Mouse (Mus musculus): ENCODE results near the gene Spata19. TPM values are rescaled to one million over a fixed set of nuclear protein-coding genes. Genes with fewer than 3 reads are reported as not detected.
A peak's percentile ranks its signal among the peaks of the same experiment; 100 is the strongest.

Gene Spata19
- not detected for total RNA-seq (2021)
- long read RNA-seq, experiment 1 = 0 reads
- long read RNA-seq, experiment 2 = 0 reads

DNA sequence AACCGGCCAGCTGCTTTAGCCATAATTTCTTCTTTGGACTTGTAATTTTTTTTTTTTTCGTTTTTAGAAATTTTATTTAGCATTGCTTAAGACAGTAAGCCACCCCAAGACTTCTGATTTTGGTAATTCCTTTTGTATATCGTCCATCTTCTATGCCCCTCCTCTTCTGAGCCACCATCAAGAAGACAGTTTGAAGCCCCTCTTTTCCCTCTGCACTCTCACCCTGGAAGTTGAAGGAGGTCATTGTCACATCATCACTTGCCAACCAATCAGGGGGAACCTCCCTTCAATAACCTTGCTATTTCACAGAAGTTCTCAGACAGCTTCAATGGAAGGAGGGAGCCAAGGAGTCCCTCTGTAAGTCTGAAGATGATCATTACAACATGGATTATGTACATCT, at the start of gene Spata19:
TSS of gene Spata19 (plus strand) at position 301 of the 400 bp plus-strand sequence.
- DNase-seq (ENCODE audit: low spot score) = no peak

DNA sequence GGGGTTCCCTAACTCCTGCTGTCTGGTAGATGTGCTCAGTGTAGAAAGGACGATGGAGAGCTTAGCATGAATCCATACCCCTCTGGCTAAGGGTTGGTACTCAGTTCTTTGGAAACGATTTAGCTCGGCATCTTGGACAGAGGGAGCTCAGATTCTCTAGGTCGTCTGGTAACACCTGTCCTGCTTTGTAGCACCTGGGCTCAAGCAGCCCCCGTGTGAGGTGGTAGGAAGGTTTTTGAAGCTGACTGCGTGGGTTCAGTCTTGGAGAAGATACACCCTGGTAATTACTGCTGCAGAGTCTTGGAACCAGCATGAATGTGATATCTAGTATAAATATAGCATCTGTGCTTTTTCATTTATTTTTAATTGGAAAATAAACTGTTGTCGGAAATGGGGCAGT, 43.5 kb upstream of the Spata19 start:
- DNase-seq (ENCODE audit: low spot score) = no peak

DNA sequence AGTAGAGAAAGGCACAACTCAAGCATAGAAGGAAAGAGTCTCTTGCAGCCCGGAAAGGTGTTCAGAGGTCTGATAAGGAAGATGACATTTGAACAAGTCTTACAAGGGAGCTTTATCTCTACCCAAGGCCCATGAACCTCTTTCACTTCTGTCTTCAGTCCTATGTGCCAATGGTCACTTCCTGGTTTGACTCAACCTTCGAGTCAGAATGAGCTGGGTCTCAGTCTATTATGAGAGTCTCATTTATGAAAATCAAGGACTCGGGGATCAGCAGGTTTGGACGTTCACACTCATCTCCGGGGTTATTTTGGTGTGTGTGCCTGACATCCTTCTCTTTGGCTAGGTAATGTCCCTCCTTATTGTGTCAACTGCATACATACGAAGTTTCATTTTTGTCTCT, 38.7 kb upstream of the Spata19 start:
- DNase-seq (ENCODE audit: low spot score) = no peak

DNA sequence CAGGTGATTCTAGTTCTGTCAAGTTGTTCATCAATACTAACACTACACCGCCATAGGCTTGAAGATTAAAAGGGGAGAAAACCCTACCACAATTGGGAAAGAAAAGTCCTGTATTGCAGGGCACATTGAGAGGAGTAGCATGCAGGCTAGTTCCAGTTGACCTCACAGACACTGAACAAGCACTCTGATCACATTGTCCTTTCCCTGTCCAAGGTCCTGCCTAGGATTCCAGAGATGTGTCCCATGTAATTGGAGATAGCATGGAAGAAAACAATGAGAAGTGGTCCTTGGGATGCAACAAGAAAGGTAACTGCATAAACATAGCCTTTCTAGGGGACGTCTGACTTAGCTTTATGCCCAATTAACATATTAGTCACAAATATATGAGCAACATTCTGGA, 29.4 kb upstream of the Spata19 start:
- DNase-seq (ENCODE audit: low spot score) = no peak

DNA sequence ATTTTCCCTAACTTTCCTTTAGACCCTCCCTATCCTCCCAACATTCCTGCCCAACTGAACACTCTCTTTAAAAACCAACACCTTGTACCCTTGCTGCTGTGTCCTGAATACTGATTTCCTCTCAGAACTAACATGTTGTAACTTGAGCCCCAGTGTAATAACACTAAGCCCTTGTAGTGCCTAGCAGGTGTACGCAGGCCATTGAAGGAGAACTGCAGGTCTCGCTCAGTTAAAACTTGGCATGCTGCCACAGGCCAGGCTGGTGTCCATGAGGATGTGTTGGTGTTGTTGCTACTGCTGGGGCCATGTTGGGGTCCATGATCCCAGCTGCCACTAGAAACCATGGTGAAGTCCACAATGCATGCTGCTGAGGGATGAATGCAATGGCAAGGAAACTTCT, 27.5 kb upstream of the Spata19 start:
- DNase-seq (ENCODE audit: low spot score) = no peak

DNA sequence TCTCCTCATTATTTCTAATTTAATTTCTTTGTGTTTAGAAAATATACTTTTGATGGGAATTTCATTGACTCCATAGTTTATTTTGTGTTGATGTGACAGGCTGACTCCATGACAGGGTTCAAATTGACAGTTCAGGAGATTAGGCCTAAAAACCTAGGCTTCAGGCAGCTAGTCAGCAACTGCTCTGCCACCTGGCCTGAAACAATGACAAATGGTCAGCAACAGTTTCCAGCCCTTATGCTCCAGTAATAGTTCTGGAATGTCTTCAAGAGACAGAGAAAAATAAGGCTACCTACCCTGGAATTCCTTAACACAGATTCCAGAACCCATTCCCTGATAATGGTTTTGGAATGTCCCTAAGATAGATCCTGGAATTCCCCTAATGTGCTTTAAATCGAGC, 20.9 kb upstream of the Spata19 start:
- no peak for DNase-seq (ENCODE audit: low spot score)

DNA sequence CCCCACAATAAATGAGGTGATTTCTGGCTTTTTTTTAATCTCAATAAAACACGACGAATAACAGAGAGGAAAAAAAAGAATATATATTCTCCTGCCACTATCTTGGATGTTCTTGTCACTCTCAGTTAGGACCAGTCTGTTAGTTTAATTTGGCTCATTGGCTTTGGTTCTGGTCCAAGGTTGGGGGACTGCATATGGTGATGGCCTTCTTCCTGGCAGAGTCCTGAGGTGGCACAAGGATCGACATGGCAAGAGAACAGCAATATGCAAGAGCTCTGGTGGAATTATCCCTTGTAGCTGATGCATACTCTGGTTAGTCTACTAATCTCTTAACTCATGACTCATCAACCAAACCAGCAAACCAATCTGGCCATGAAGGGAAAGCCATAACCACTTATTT, 9.6 kb upstream of the Spata19 start:
- no peak for DNase-seq (ENCODE audit: low spot score)

DNA sequence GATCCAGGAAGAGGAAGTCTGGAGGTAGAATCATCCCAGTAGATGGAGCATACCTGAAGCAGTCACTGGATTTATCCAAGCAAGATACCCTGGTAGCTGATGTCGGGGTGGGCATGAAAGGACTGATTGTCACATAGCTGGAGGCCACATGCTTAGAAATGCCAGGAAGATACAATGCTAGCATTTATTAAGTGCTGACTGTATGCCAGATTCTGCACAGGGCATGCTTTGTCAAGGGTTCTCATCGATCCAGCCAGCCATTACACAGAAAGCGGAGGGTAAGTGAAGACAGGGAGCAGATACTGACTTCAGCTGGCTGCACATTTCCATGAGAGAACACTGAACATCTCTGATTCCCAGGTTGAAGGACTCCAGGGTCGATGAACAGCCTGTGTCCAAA, 4.6 kb downstream of the Spata19 start:
- no peak for DNase-seq (ENCODE audit: low spot score)

DNA sequence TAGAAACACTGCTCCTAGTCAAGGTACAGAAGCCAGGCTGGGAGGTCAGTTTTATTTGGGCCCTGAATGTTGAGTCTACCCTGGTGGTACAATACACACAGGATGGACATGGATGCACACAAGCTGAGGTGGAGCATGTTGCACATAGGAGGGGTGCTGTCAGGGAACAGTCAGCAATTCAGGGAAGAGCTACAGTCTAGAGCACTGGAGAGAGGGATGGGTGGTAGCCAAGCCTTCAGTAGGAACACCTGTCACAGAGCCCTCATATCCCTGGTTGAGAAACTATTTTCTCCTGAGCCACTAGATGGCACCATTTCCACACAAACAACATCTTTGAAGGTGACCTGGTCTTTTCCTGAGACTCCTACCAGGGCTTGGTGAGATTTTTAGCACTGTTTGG, 13.1 kb downstream of the Spata19 start:
- DNase-seq (ENCODE audit: low spot score) = peak; percentile 24

DNA sequence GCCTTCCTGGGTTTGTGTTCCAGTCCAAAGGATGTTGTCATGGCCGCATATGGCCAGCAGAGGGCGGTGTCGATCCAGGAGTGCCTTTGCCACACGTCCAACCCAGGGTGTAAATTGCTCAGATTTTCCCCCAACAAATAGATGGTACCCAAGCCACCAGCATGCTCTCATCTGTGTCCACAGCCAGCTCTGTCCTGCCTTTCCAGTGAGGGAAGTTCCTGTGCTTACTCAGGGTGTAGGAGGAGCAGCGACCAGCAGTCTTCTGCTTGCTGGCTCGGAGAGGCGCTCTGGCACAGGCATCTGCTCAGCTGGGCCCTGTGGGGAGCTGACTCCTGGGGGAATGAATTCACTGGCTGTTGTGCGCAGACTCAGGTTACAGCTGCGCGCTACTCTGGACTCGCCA, 17.5 kb downstream of the Spata19 start:
- peak; percentile 40 for DNase-seq (ENCODE audit: low spot score)

DNA sequence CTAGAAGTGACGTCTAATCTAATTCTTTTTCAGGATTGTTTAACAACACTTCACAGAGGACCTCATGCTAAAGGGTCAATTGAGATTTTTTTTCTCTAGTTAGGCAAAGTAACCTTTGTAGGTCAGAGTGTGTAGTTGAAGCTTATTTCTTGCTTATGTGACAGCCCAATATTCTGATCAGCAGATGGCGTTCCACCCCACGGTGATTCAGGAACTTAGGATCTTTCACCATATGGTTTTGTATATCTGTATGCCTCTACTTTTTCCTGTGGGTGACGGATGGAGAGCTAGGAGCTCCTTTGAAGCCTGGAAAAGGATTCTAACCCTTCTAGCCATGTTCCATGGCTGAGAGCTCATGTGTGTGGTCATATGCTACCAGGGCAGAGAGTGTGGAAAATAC, 27.9 kb downstream of the Spata19 start:
- DNase-seq (ENCODE audit: low spot score) = no peak

DNA sequence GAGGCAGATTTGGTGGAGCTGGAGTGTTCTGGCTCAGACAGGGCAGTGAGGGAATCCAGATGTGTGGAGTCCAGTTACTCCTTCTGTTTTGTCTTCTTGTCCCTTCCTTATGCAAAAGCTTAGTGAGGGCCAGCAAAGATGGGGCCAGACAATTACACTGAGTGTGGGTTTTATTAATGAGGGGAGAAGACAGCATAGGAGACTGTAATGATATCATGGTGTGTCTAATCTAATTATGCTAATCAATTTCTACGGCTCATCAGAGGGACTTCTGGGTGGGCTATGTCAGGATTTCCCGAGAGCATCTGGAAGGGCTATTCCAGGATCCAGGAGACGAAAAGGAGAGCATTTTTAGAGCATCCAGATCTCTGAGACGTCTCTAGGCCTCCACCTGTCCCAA, 32.0 kb downstream of the Spata19 start:
- DNase-seq (ENCODE audit: low spot score) = no peak

DNA sequence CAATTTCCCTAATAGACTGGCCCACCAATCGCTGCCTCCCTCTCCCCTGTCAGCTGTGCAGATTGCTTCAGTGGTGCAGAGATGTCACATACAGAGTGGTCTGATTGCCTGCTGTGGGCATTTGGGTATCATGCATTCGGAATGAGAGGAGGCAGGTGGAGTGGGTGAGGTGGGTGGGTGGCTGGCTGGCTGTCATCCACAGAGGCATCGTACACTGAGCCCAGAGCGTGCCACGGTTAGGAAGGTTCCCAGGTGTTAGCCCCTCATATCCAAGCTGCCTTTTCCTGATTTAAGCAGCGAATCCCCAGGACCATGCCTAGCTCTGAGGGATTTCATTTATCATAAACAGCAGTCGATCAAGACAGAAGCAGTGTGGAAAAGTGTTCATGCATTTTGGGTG, 36.7 kb downstream of the Spata19 start:
- no peak for DNase-seq (ENCODE audit: low spot score)

DNA sequence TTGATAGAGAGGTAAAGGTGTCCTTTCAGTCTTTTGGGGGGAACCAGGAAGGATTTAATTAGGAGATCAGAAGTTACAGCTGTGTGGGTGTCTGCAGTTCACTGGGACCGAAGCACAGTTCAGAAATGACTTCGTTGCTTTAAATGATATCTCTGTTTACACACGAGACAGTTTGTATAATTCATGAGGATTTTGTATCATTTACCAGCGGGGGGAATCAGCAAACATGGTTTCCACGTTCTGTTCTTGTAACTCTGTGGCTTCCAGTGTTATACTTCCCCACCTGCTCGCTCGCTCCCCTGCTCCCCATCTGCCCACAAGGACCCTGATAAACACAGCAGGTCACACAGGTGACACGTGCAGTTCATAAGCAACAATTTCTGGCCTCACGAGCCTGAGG, 39.3 kb downstream of the Spata19 start:
- no peak for DNase-seq (ENCODE audit: low spot score)

DNA sequence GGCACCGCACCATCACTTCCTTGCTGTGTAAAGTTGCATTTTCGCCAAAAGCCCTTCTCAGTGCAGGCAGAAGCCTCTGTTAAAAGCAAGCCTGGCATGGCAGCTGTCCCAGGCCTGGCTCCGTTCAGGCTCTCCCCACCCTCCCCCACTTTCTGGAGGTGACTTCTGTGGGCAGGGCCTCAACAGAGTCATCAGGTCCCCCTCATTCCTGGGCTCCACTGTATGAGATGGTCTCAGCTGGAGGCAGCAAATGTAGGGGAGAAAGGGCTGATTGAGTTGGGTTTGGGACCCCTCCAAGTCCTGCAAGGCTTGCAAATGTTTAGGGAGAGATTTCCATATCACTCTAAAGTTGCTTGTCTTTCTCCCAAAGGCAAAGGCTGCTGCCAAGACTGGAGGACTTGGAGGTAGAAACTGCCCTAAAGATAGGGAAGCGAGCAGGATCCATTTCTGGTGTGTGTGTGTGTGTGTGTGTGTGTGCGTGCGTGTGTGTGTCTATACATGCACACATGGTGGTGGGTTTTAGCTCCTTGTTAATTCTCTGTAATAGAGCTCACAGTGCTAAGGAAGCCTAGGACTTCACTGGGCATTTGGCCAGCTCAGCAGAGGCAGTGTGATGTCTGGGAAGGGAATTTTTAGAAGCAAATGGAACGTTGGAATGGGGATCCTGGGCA, 40.9 kb downstream of the Spata19 start:
- no peak for DNase-seq (ENCODE audit: low spot score)

DNA sequence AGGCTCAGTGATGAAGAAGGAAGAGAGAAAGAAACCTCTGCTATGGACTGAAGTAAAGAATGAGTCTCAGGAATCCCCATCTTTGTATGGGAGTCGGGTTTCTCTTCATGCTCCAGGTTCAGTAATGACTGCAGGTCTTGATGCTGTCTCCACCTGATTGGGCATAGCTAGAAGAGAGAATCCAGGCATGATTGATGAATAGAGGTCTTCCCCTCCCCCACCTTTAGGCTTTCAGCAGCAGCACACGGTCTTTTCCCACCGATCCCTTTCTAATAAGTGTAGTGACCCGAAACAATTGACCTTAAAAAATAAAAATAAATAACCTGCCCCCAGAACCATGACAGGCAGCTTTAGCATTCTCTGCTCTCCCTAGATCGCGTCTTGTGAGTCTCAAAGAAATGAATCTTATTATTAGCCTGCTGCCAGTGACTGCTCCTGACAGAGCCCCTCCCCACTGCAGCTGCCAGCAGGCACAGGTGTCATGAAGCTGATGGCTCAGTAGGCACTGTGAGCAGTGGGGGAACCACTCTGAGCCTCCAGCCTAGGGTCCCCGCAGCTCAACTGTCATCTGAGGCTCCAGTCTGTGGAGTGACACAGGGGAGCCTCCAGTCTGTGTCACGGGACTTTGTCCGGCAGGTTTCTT, 53.3 kb downstream of the Spata19 start:
- DNase-seq (ENCODE audit: low spot score) = no peak

Other genes with a start within 250 kb of the Spata19 start
- gene Jam3, start 241.4 kb upstream of the Spata19 start, total RNA-seq (2021) = 1 to 10 TPM; 5.0 to 9.2 TPM
- 1 to 10 TPM in 1 of 2 experiments, under 1 TPM in 1; 0.78 to 1.4 TPM for gene Igsf9b, start 97.6 kb upstream of the Spata19 start, total RNA-seq (2021)

Data from gastrocnemius, adult 18-20 months (tissue).